Mouse (Mus musculus) hindbrain, embryonic 12.5 days (tissue): ENCODE results near the gene Wdr48. TPM values are rescaled to one million over a fixed set of nuclear protein-coding genes. Genes with fewer than 3 reads are reported as not detected.

Experiments used
- ATAC-seq: fragments of 200-750 bp; cut with Nextera tagmentation; 2 replicates; pipeline ENCODE4 v1.8.0; 2017; ENCODE audit warnings: moderate TSS enrichment; ENCODE audit not compliant: low FRiP score
- H3K27ac ChIP-seq: fragments of 300-500 bp; sonication (generic); 2 replicates; pipeline ENCODE4 v1.5.1; 2016; ENCODE audit warnings: mild to moderate bottlenecking
- H3K27me3 ChIP-seq: fragments of 300-500 bp; sonication (generic); 2 replicates; pipeline ENCODE4 v1.6.1; 2016; ENCODE audit warnings: mild to moderate bottlenecking
- H3K36me3 ChIP-seq: fragments of 300-500 bp; sonication (generic); 2 replicates; pipeline ENCODE4 v1.6.1; 2016; ENCODE audit warnings: mild to moderate bottlenecking
- H3K4me1 ChIP-seq: fragments of 300-500 bp; sonication (generic); 2 replicates; pipeline ENCODE4 v1.6.1; 2016
- H3K4me2 ChIP-seq: fragments of 300-500 bp; sonication (generic); replicated peaks from 2 replicates; pipeline ENCODE4 v1.6.1; 2016; ENCODE audit warnings: mild to moderate bottlenecking
- H3K4me3 ChIP-seq: fragments of 300-500 bp; sonication (generic); 2 replicates; pipeline ENCODE4 v1.5.1; 2016; ENCODE audit warnings: mild to moderate bottlenecking
- H3K9ac ChIP-seq: fragments of 300-500 bp; sonication (generic); 2 replicates; pipeline ENCODE4 v1.6.1; 2016; ENCODE audit warnings: mild to moderate bottlenecking, moderate library complexity
- H3K9me3 ChIP-seq: fragments of 300-500 bp; sonication (generic); replicated peaks from 2 replicates; pipeline ENCODE4 v1.6.1; 2016; ENCODE audit warnings: mild to moderate bottlenecking
- WGBS: fragments of 180-500 bp; shearing (Covaris S2); methylation state at CpG from one replicate; pipeline ENCODE4 v1.1.7; 2016; 5-methylcytosine and 5-hydroxymethylcytosine counted together
- polyA plus RNA-seq: library from polyadenylated mRNA; unstranded; fragments of >200 nt; fragmentation: Nextera tagmentation; extraction: Ambion mirVana; gene quantifications from 2 replicates; pipeline ENCODE4 v1.2.1, GENCODE M21; 2016

The Wdr48 gene
- polyA plus RNA-seq, 1 experiment from 2014 or later = 72.4 TPM

- no peak for ATAC-seq
- Histone ChIP-seq H3K4me2 (no peak overlapping the region), H3K27me3 (no peaks in the 10 kb centered on the region), H3K4me1 (peaks cover 21% of the 10 kb centered on the region), H3K27ac (no peak overlapping the region), H3K36me3 (0 out of 2 replicates have a peak, but pooled peaks cover 2% of the 10 kb centered on the region), H3K9me3 (no peaks in the 10 kb centered on the region), H3K4me3 (no peak overlapping the region), H3K9ac (no peak overlapping the region)
- WGBS = 95% methylated on average over 23 of the region's 23 CpGs
These were observed 78.6 kb downstream of the Wdr48 start for GRCm38 (mm10) chr9:119973281-119973680.

GRCm38 (mm10) chr9:119973869-119974520 is 79.3 kb downstream of the Wdr48 start:
- no peak overlapping the region for H3K4me3 ChIP-seq
- ATAC-seq = no peak
- no peak overlapping the region for H3K27ac ChIP-seq
- H3K36me3 ChIP-seq = 0 out of 2 replicates have a peak, but pooled peaks cover 2% of the 10 kb centered on the region
- H3K4me2 ChIP-seq = no peak overlapping the region
- 0 out of 2 replicates have a peak, but pooled peaks cover 2% of the 10 kb centered on the region for H3K27me3 ChIP-seq
- H3K4me1 ChIP-seq = peaks cover 26% of the 10 kb centered on the region
- H3K9ac ChIP-seq = no peak overlapping the region
- 89% methylated on average over 26 of the region's 27 CpGs for WGBS
- H3K9me3 ChIP-seq = no peaks in the 10 kb centered on the region

- no peak overlapping the region for H3K9ac ChIP-seq
- no peak overlapping the region for H3K27ac ChIP-seq
- H3K27me3 ChIP-seq = 0 out of 2 replicates have a peak, but pooled peaks cover 2% of the 10 kb centered on the region
- no peak overlapping the region for H3K4me2 ChIP-seq
- 79% methylated on average over 5 of the region's 5 CpGs for WGBS
- no peak for ATAC-seq
- H3K4me3 ChIP-seq = no peak overlapping the region
- H3K4me1 ChIP-seq = peaks cover 26% of the 10 kb centered on the region
- H3K36me3 ChIP-seq = 0 out of 2 replicates have a peak, but pooled peaks cover 2% of the 10 kb centered on the region
- H3K9me3 ChIP-seq = no peaks in the 10 kb centered on the region
These were observed 79.9 kb downstream of the Wdr48 start for GRCm38 (mm10) chr9:119974609-119975008.

GRCm38 (mm10) chr9:119975286-119975685 is 80.6 kb downstream of the Wdr48 start:
- Histone ChIP-seq H3K27me3 (0 out of 2 replicates have a peak, but pooled peaks cover 2% of the 10 kb centered on the region), H3K4me3 (no peak overlapping the region), H3K9ac (no peak overlapping the region), H3K9me3 (no peaks in the 10 kb centered on the region), H3K4me2 (no peak overlapping the region), H3K36me3 (0 out of 2 replicates have a peak, but pooled peaks cover 2% of the 10 kb centered on the region), H3K27ac (no peak overlapping the region), H3K4me1 (peaks cover 28% of the 10 kb centered on the region)
- WGBS = 96% methylated on average over 4 of the region's 4 CpGs
- ATAC-seq = no peak

Other genes with a start within 250 kb of the Wdr48 start
- 0.80 and 1.4 TPM in 2 replicates for gene Scn10a, start 175.6 kb upstream of the Wdr48 start, polyA plus RNA-seq
- 0.10 and 0.20 TPM in 2 replicates for gene Scn11a, start 69.4 kb upstream of the Wdr48 start, polyA plus RNA-seq
- 22.4 and 24.0 TPM in 2 replicates for gene Gorasp1, start 42.7 kb downstream of the Wdr48 start, polyA plus RNA-seq
- 1.1 and 1.5 TPM in 2 replicates for gene Ttc21a, start 42.7 kb downstream of the Wdr48 start, polyA plus RNA-seq
- 2.6 and 2.8 TPM in 2 replicates for gene Csrnp1, start 89.8 kb downstream of the Wdr48 start, polyA plus RNA-seq
- 0.04 and 0.17 TPM in 2 replicates for gene Xirp1, start 128.7 kb downstream of the Wdr48 start, polyA plus RNA-seq
- 7.5 and 8.2 TPM in 2 replicates for gene Cx3cr1, start 175.0 kb downstream of the Wdr48 start, polyA plus RNA-seq
- not detected in 2 replicates for gene Ccr8, start 197.2 kb downstream of the Wdr48 start, polyA plus RNA-seq
- gene Slc25a38, start 215.5 kb downstream of the Wdr48 start, polyA plus RNA-seq = 35.0 and 38.0 TPM in 2 replicates
- 793 and 930 TPM in 2 replicates for gene Rpsa, start 232.8 kb downstream of the Wdr48 start, polyA plus RNA-seq